Mouse (Mus musculus): ENCODE measurements around the gene Wnt5b. TPM values are rescaled to one million over a fixed set of nuclear protein-coding genes. Genes with fewer than 3 reads are reported as not detected.

Wnt5b gene
- polyA plus RNA-seq (2014; fragmentation: Nextera tagmentation; extraction: Ambion mirVana) = 3.2 and 3.3 TPM in 2 replicates

DNA sequence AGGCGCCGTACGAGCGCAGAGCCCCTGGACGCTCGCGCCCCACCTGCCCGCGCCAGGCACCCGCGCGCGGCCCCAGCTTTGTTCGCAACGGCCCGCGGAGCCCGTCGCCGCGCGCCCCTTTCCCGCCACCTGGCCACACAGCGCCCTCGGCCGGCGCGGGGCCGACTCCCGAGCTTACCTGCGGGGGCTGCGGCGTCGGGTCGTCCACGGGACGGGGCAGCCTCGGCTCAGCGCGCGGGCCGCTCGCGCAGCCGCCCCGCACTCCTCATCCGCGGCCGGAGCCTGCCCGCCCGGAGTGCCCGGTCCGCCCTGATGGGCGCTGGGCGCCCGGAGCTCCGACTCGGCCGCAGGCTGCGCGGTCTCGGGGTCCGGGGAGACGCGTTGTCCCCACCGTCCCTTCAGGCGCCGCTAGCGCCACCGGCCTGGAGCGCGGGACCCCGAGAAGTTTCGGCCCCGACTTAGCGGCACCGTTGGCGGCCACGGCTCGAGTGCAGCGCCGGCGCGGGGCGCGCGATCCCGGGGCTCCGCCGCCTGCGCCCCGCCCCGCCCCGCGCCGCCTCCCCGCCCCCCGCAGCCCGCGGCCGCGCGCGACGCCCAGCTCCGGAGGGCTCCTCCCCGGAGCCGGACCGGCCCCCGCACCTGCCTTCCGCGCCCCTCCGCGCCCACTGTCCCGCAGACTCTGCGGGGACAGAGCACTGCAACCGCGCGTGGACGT is at the start of gene Wnt5b:
Wnt5b (minus strand) TSS at position 545 of the 715 bp plus-strand sequence.
- Histone ChIP-seq H3K4me3 (ENCODE audit: low read depth, low read length) (peak within 1 kb of the TSS; percentile 63), H3K4me2 (peak within 1 kb of the TSS; percentile 85), H3K36me3 (ENCODE audit: control insufficient read depth, insufficient read depth, low read length) (no peaks in the 10 kb centered on the region), H3K27ac (ENCODE audit: low read depth, low read length) (no peak within 1 kb of the TSS), H3K9ac (ENCODE audit: low read depth, low read length) (peak within 1 kb of the TSS; percentile 49), H3K9me3 (ENCODE audit: control insufficient read depth, low read length) (no peaks in the 10 kb centered on the region), H3K27me3 (replicated peaks; ENCODE audit: control insufficient read depth, insufficient read depth, low read length) (peaks cover 49% of the 10 kb centered on the region), H3K4me1 (replicated peaks; ENCODE audit: control insufficient read depth, insufficient read depth, low read length) (0 out of 2 replicates have a peak, but pooled peaks cover 2% of the 10 kb centered on the region)
- DNase-seq (ENCODE audit: low spot score) (peak; percentile 43), ATAC-seq (replicated peaks; ENCODE audit: low FRiP score) (peak; percentile 20; the same call in 1 of the 2 replicates)
- under 1% methylated on average over 92 of the region's 120 CpGs for WGBS

DNA sequence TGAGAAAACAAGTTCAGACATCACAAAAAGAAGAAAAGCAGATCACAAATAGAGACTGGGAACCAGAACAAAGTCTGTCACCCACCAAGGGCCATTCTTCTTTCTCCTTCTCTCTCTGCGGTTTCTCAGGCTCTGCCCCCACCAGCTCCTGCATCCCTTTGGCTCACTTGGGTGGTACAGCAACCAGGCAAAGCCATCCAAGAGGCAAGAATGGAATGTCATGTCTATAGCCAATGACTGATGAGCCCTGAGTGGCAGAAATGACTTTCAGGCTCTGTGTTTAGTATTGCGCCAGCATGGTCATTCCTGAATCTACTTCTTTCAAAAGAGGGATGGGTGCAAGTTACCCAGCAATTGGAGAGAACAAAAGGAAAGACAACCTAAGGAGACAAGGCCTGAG is 46.7 kb upstream of the Wnt5b start:
- H3K9me3 ChIP-seq (ENCODE audit: control insufficient read depth, low read length) = no peaks in the 10 kb centered on the region
- no peak overlapping the region for H3K4me3 ChIP-seq (ENCODE audit: low read depth, low read length)
- peaks cover 4% of the 10 kb centered on the region for H3K4me1 ChIP-seq (replicated peaks; ENCODE audit: control insufficient read depth, insufficient read depth, low read length)
- no peaks in the 10 kb centered on the region for H3K27me3 ChIP-seq (replicated peaks; ENCODE audit: control insufficient read depth, insufficient read depth, low read length)
- H3K36me3 ChIP-seq (ENCODE audit: control insufficient read depth, insufficient read depth, low read length) = no peaks in the 10 kb centered on the region
- no peak overlapping the region for H3K9ac ChIP-seq (ENCODE audit: low read depth, low read length)
- no peak overlapping the region for H3K4me2 ChIP-seq
- no peak for ATAC-seq (replicated peaks; ENCODE audit: low FRiP score)
- DNase-seq (ENCODE audit: low spot score) = no peak
- H3K27ac ChIP-seq (ENCODE audit: low read depth, low read length) = no peak overlapping the region
- WGBS = 84% methylated on average over 2 of the region's 2 CpGs

DNA sequence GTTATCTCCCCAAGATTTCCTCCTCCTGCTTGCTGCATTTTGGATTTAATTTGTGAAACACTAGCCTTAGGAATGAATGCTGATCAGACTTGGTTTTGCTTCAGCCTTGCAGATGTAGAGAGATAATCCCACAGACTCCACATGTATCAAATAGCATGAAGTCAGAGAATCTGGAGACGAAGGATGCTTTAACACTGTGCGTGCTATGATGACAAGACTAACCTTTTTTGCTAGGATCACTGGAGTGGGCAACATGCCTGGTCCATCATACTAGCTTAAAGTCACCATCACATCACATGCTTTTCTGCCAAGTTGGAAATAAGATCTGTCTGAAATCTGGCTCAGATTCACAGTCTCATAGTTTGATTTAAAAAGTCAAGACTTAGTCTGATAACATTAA is 43.8 kb upstream of the Wnt5b start:
- H3K4me1 ChIP-seq (replicated peaks; ENCODE audit: control insufficient read depth, insufficient read depth, low read length) = peaks cover 4% of the 10 kb centered on the region
- WGBS = 83% methylated on average over 2 of the region's 2 CpGs
- H3K4me2 ChIP-seq = no peak overlapping the region
- H3K27me3 ChIP-seq (replicated peaks; ENCODE audit: control insufficient read depth, insufficient read depth, low read length) = no peaks in the 10 kb centered on the region
- no peaks in the 10 kb centered on the region for H3K36me3 ChIP-seq (ENCODE audit: control insufficient read depth, insufficient read depth, low read length)
- DNase-seq (ENCODE audit: low spot score) (no peak), ATAC-seq (replicated peaks; ENCODE audit: low FRiP score) (no peak)
- no peaks in the 10 kb centered on the region for H3K9me3 ChIP-seq (ENCODE audit: control insufficient read depth, low read length)
- no peak overlapping the region for H3K9ac ChIP-seq (ENCODE audit: low read depth, low read length)
- no peak overlapping the region for H3K27ac ChIP-seq (ENCODE audit: low read depth, low read length)
- H3K4me3 ChIP-seq (ENCODE audit: low read depth, low read length) = no peak overlapping the region

DNA sequence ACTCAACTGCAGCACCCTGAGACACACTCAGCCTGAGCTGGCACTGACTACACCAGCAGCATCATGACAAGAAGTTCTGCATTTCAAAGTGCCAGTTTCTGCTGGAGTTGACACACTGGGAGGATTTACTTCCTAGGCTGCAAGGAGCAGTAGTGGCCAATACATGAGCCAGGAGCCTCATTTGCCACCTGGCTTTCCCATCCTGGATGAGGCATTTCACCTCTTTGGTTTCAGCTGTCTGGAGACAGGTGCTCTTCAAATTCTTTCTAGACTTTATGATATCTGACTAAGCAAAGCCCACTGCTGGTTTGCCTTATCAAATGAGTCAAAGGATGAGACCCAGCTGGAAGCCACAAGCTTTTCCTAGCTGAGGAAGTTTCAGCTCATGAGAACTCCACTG is 43.3 kb upstream of the Wnt5b start:
- no peak overlapping the region for H3K27ac ChIP-seq (ENCODE audit: low read depth, low read length)
- H3K36me3 ChIP-seq (ENCODE audit: control insufficient read depth, insufficient read depth, low read length) = no peaks in the 10 kb centered on the region
- no peak overlapping the region for H3K4me3 ChIP-seq (ENCODE audit: low read depth, low read length)
- H3K27me3 ChIP-seq (replicated peaks; ENCODE audit: control insufficient read depth, insufficient read depth, low read length) = no peaks in the 10 kb centered on the region
- no peaks in the 10 kb centered on the region for H3K9me3 ChIP-seq (ENCODE audit: control insufficient read depth, low read length)
- no peak overlapping the region for H3K4me2 ChIP-seq
- DNase-seq (ENCODE audit: low spot score) (peak; percentile 23), ATAC-seq (replicated peaks; ENCODE audit: low FRiP score) (no peak)
- no peak overlapping the region for H3K9ac ChIP-seq (ENCODE audit: low read depth, low read length)
- H3K4me1 ChIP-seq (replicated peaks; ENCODE audit: control insufficient read depth, insufficient read depth, low read length) = peaks cover 4% of the 10 kb centered on the region

DNA sequence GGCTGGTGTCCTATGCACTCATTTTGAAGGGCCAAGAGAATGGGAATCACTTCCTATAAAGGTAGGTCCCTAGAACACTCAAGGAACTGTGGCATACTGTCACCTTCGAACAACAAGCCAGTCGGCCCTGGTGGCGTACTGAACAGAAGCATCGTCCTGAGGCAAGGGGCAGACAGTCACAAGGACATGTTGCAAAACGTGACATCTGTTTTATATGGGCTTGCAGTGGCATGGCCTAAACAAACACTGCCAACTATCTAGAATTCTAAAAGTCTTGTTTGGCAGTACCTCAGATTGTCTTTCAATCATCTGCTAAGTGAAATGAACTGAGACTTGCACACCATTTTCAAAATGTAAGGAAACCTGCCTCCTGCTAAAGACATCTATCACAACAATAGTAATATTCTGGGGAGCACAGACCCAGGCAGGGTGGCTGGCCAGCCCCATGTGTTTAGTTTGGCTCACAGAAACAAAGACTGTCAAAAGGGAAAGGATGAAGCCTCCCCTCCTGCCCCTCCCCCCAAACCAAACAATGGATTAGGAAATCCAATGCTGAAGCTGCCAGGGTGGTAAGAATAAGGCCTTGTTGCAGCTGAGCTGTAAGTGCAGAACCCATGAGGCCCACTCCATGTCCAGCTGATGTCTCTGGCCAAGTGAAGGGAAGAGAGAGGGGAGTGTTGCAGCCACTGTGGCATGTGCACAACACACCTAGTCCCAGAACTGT is 41.7 kb upstream of the Wnt5b start:
- DNase-seq (ENCODE audit: low spot score) = peak; percentile 31
- Histone ChIP-seq H3K9ac (ENCODE audit: low read depth, low read length) (no peak overlapping the region), H3K4me2 (no peak overlapping the region), H3K27ac (ENCODE audit: low read depth, low read length) (no peak overlapping the region), H3K9me3 (ENCODE audit: control insufficient read depth, low read length) (no peaks in the 10 kb centered on the region), H3K4me3 (ENCODE audit: low read depth, low read length) (no peak overlapping the region), H3K36me3 (ENCODE audit: control insufficient read depth, insufficient read depth, low read length) (no peaks in the 10 kb centered on the region), H3K4me1 (replicated peaks; ENCODE audit: control insufficient read depth, insufficient read depth, low read length) (peaks cover 4% of the 10 kb centered on the region), H3K27me3 (replicated peaks; ENCODE audit: control insufficient read depth, insufficient read depth, low read length) (no peaks in the 10 kb centered on the region)
- no peak for ATAC-seq (replicated peaks; ENCODE audit: low FRiP score)
- 81% methylated on average over 5 of the region's 5 CpGs for WGBS

DNA sequence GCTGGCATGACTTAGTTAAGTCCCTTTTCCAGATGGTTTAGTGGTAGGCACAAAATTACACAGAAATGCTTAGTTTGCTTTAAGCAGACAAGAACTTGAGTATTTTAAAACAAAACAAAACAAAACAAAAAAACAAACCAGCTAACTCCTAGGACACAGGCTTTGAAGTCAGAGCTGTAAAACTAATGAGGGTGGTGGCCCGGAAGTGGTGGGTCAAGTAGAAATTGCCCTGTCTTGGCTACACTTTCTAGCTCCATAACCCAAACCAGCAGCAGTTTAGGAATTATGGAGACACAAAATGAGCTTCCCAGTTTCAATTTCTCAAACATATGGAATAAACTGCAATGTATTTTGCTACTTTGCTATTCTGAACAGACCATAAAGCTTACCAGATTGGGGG is 39.9 kb upstream of the Wnt5b start:
- H3K4me1 ChIP-seq (replicated peaks; ENCODE audit: control insufficient read depth, insufficient read depth, low read length) = peaks cover 4% of the 10 kb centered on the region
- H3K4me2 ChIP-seq = no peak overlapping the region
- ATAC-seq (replicated peaks; ENCODE audit: low FRiP score) = no peak
- DNase-seq (ENCODE audit: low spot score) = peak; percentile 15
- WGBS = 68% methylated on average over 1 of the region's 1 CpGs
- H3K27me3 ChIP-seq (replicated peaks; ENCODE audit: control insufficient read depth, insufficient read depth, low read length) = no peaks in the 10 kb centered on the region
- H3K36me3 ChIP-seq (ENCODE audit: control insufficient read depth, insufficient read depth, low read length) = no peaks in the 10 kb centered on the region
- H3K27ac ChIP-seq (ENCODE audit: low read depth, low read length) = no peak overlapping the region
- no peak overlapping the region for H3K4me3 ChIP-seq (ENCODE audit: low read depth, low read length)
- H3K9me3 ChIP-seq (ENCODE audit: control insufficient read depth, low read length) = no peaks in the 10 kb centered on the region
- H3K9ac ChIP-seq (ENCODE audit: low read depth, low read length) = no peak overlapping the region

DNA sequence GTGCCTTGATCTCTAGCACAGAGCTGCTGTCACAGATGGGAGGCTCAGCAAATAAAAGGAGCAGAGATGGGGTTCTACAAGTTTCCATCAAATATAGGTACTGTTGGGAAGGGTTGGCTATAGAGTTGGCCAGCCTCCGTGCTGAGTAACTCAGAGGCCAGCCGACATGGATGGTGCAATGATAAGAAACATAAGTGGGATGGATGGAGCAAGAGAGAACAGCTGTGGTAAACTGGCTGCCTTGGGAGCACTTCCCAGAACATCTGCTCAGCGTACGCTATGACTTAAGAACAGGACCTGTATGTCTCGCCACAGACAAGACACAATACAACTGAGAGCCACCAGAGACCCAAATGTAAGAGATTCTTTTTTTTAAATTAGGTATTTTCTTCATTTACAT is 39.0 kb upstream of the Wnt5b start:
- Histone ChIP-seq H3K36me3 (ENCODE audit: control insufficient read depth, insufficient read depth, low read length) (no peaks in the 10 kb centered on the region), H3K4me1 (replicated peaks; ENCODE audit: control insufficient read depth, insufficient read depth, low read length) (peaks cover 4% of the 10 kb centered on the region), H3K9me3 (ENCODE audit: control insufficient read depth, low read length) (no peaks in the 10 kb centered on the region), H3K4me2 (no peak overlapping the region), H3K27ac (ENCODE audit: low read depth, low read length) (no peak overlapping the region), H3K4me3 (ENCODE audit: low read depth, low read length) (no peak overlapping the region), H3K27me3 (replicated peaks; ENCODE audit: control insufficient read depth, insufficient read depth, low read length) (no peaks in the 10 kb centered on the region), H3K9ac (ENCODE audit: low read depth, low read length) (no peak overlapping the region)
- no peak for DNase-seq (ENCODE audit: low spot score)
- ATAC-seq (replicated peaks; ENCODE audit: low FRiP score) = no peak
- 94% methylated on average over 5 of the region's 5 CpGs for WGBS

DNA sequence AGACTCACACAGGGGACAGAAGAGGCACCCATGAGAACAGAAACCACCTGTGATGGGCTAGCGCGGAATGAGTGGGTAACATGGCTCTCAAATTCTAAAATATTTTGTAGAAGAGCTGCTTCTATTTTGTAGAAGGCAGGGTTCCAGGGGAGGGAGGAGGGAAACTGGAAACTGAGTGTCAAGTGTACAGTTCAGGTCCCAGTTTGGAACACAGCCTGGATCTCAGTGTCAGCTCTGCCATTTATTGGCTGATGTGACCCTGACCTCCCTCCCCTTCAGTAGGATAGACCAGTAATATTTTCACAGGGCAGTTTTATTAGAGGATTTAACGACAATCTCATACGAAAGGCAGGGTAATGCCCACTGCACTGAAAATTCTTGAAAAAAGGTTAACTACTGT is 32.6 kb upstream of the Wnt5b start:
- no peak overlapping the region for H3K9ac ChIP-seq (ENCODE audit: low read depth, low read length)
- H3K4me3 ChIP-seq (ENCODE audit: low read depth, low read length) = no peak overlapping the region
- H3K27ac ChIP-seq (ENCODE audit: low read depth, low read length) = no peak overlapping the region
- DNase-seq (ENCODE audit: low spot score) (no peak), ATAC-seq (replicated peaks; ENCODE audit: low FRiP score) (no peak)
- no peaks in the 10 kb centered on the region for H3K4me1 ChIP-seq (replicated peaks; ENCODE audit: control insufficient read depth, insufficient read depth, low read length)
- no peaks in the 10 kb centered on the region for H3K27me3 ChIP-seq (replicated peaks; ENCODE audit: control insufficient read depth, insufficient read depth, low read length)
- H3K4me2 ChIP-seq = no peak overlapping the region
- H3K36me3 ChIP-seq (ENCODE audit: control insufficient read depth, insufficient read depth, low read length) = peaks cover 2% of the 10 kb centered on the region; the same call in 1 of the 2 replicates
- no peaks in the 10 kb centered on the region for H3K9me3 ChIP-seq (ENCODE audit: control insufficient read depth, low read length)
- 93% methylated on average over 4 of the region's 4 CpGs for WGBS

DNA sequence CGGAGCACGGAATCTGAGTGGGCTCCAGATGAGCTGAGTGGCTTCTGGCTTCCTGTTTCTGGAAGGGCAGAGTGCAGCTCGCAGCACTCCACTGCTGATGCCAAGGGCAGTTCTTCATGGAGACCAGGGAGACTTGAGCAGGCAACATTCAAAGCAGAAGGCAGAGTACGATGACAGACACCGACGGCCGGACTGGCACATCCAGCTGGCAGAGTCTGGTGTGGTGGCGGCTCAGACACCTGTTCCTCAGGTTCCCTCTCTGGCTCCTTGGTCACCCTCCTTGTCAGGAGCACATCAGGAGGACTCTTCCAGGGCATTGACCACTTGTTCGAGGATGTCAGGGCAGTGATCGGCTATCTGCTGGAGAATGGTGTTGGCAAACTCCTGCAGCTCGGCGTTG is 31.2 kb upstream of the Wnt5b start:
- Histone ChIP-seq H3K4me3 (ENCODE audit: low read depth, low read length) (no peak overlapping the region), H3K4me1 (replicated peaks; ENCODE audit: control insufficient read depth, insufficient read depth, low read length) (no peaks in the 10 kb centered on the region), H3K4me2 (no peak overlapping the region), H3K27me3 (replicated peaks; ENCODE audit: control insufficient read depth, insufficient read depth, low read length) (no peaks in the 10 kb centered on the region), H3K9ac (ENCODE audit: low read depth, low read length) (no peak overlapping the region), H3K9me3 (ENCODE audit: control insufficient read depth, low read length) (no peaks in the 10 kb centered on the region), H3K27ac (ENCODE audit: low read depth, low read length) (no peak overlapping the region), H3K36me3 (ENCODE audit: control insufficient read depth, insufficient read depth, low read length) (peaks cover 2% of the 10 kb centered on the region; the same call in 1 of the 2 replicates)
- no peak for DNase-seq (ENCODE audit: low spot score)
- ATAC-seq (replicated peaks; ENCODE audit: low FRiP score) = no peak
- 92% methylated on average over 12 of the region's 12 CpGs for whole genome bisulfite sequencing
